Mouse (Mus musculus) neural tube, embryonic 15.5 days (tissue): ENCODE data around the gene Abca13. TPM values are rescaled to one million over a fixed set of nuclear protein-coding genes. Genes with fewer than 3 reads are reported as not detected.
"Not testable (repeated sequence)": the region's sequence is repeated elsewhere in the genome, so short reads cannot be mapped to it uniquely, and the experiment has no call there.

Experiments used
- ATAC-seq: fragments of 200-750 bp; cut with Nextera tagmentation; 2 replicates; pipeline ENCODE4 v1.8.0; 2017; ENCODE audit warnings: mild to moderate bottlenecking, moderate TSS enrichment, moderate library complexity; ENCODE audit not compliant: low FRiP score
- H3K27ac ChIP-seq: fragments of 300-500 bp; sonication (generic); replicated peaks from 2 replicates; pipeline ENCODE4 v1.5.1; 2015; ENCODE audit warnings: mild to moderate bottlenecking, inconsistent platforms
- H3K27me3 ChIP-seq: fragments of 300-500 bp; sonication (generic); replicated peaks from 2 replicates; pipeline ENCODE4 v1.6.1; 2015; ENCODE audit warnings: inconsistent platforms
- H3K36me3 ChIP-seq: fragments of 300-500 bp; sonication (generic); 2 replicates; pipeline ENCODE4 v1.6.1; 2015; ENCODE audit warnings: inconsistent platforms
- H3K4me1 ChIP-seq: fragments of 300-500 bp; sonication (generic); 2 replicates; pipeline ENCODE4 v1.6.1; 2015; ENCODE audit warnings: inconsistent platforms
- H3K4me2 ChIP-seq: fragments of 300-500 bp; sonication (generic); 2 replicates; pipeline ENCODE4 v1.6.1; 2015; ENCODE audit warnings: inconsistent platforms, mild to moderate bottlenecking, moderate library complexity
- H3K4me3 ChIP-seq: fragments of 300-500 bp; sonication (generic); replicated peaks from 2 replicates; pipeline ENCODE4 v1.5.1; 2015; ENCODE audit warnings: mild to moderate bottlenecking, inconsistent platforms
- H3K9ac ChIP-seq: fragments of 300-500 bp; sonication (generic); replicated peaks from 2 replicates; pipeline ENCODE4 v1.6.1; 2015; ENCODE audit warnings: mild to moderate bottlenecking, inconsistent platforms
- H3K9me3 ChIP-seq: fragments of 300-500 bp; sonication (generic); replicated peaks from 2 replicates; pipeline ENCODE4 v1.6.1; 2016; ENCODE audit warnings: inconsistent platforms
- WGBS: fragments of 180-500 bp; shearing (Covaris S2); methylation state at CpG from one replicate; pipeline ENCODE4 v1.1.7; 2015; ENCODE audit warnings: mixed read lengths; 5-methylcytosine and 5-hydroxymethylcytosine counted together
- polyA plus RNA-seq: library from polyadenylated mRNA; unstranded; fragments of >200 nt; fragmentation: Nextera tagmentation; extraction: Ambion mirVana; gene quantifications from 2 replicates; pipeline ENCODE4 v1.2.1, GENCODE M21; 2015

Abca13 gene
- polyA plus RNA-seq, 1 experiment from 2014 or later = 0.01 TPM

GRCm38 (mm10) chr11:9299615-9300014 lies 107.9 kb downstream of the Abca13 start:
- H3K9me3 ChIP-seq = no peaks in the 10 kb centered on the region
- no peak for ATAC-seq
- H3K4me2 ChIP-seq = no peak overlapping the region
- no peaks in the 10 kb centered on the region for H3K36me3 ChIP-seq
- no peaks in the 10 kb centered on the region for H3K27me3 ChIP-seq
- no peak overlapping the region for H3K27ac ChIP-seq
- no peaks in the 10 kb centered on the region for H3K4me1 ChIP-seq
- WGBS = 46% methylated on average over 1 of the region's 1 CpGs
- H3K9ac ChIP-seq = no peak overlapping the region
- no peak overlapping the region for H3K4me3 ChIP-seq

GRCm38 (mm10) chr11:9305450-9305849 lies 113.7 kb downstream of the Abca13 start:
- no peak overlapping the region for H3K9ac ChIP-seq
- H3K27ac ChIP-seq = no peak overlapping the region
- no peak for ATAC-seq
- no peaks in the 10 kb centered on the region for H3K9me3 ChIP-seq
- WGBS = 90% methylated on average over 4 of the region's 4 CpGs
- no peak overlapping the region for H3K4me2 ChIP-seq
- H3K4me1 ChIP-seq = no peaks in the 10 kb centered on the region
- no peaks in the 10 kb centered on the region for H3K36me3 ChIP-seq
- no peaks in the 10 kb centered on the region for H3K27me3 ChIP-seq
- no peak overlapping the region for H3K4me3 ChIP-seq

GRCm38 (mm10) chr11:9316545-9316944 lies 124.8 kb downstream of the Abca13 start:
- 67% methylated on average over 3 of the region's 3 CpGs for WGBS
- no peaks in the 10 kb centered on the region for H3K36me3 ChIP-seq
- no peaks in the 10 kb centered on the region for H3K9me3 ChIP-seq
- no peaks in the 10 kb centered on the region for H3K4me1 ChIP-seq
- H3K9ac ChIP-seq = no peak overlapping the region
- ATAC-seq = 0 out of 2 replicates have a peak, but pooled peaks have one; percentile 29
- no peak overlapping the region for H3K27ac ChIP-seq
- no peaks in the 10 kb centered on the region for H3K27me3 ChIP-seq
- H3K4me2 ChIP-seq = no peak overlapping the region
- no peak overlapping the region for H3K4me3 ChIP-seq

GRCm38 (mm10) chr11:9317076-9317929 lies 125.6 kb downstream of the Abca13 start:
- no peak overlapping the region for H3K9ac ChIP-seq
- H3K27me3 ChIP-seq = no peaks in the 10 kb centered on the region
- no peaks in the 10 kb centered on the region for H3K4me1 ChIP-seq
- no peak overlapping the region for H3K4me3 ChIP-seq
- H3K27ac ChIP-seq = no peak overlapping the region
- peak; percentile 95 for ATAC-seq
- H3K36me3 ChIP-seq = no peaks in the 10 kb centered on the region
- no peak overlapping the region for H3K4me2 ChIP-seq
- H3K9me3 ChIP-seq = no peaks in the 10 kb centered on the region
- 37% methylated on average over 6 of the region's 6 CpGs for WGBS

- Histone ChIP-seq H3K36me3 (no peaks in the 10 kb centered on the region), H3K27ac (no peak overlapping the region), H3K4me2 (no peak overlapping the region), H3K27me3 (no peaks in the 10 kb centered on the region), H3K9me3 (no peaks in the 10 kb centered on the region), H3K9ac (no peak overlapping the region), H3K4me1 (no peaks in the 10 kb centered on the region), H3K4me3 (no peak overlapping the region)
- ATAC-seq = no peak
- 73% methylated on average over 3 of the region's 3 CpGs for WGBS
Measured at GRCm38 (mm10) chr11:9338151-9338550, 146.4 kb downstream of the Abca13 start.

GRCm38 (mm10) chr11:9347724-9348123 lies 156.0 kb downstream of the Abca13 start:
- Histone ChIP-seq H3K4me3 (no peak overlapping the region), H3K9ac (no peak overlapping the region), H3K36me3 (no peaks in the 10 kb centered on the region), H3K27ac (no peak overlapping the region), H3K9me3 (no peaks in the 10 kb centered on the region), H3K4me1 (no peaks in the 10 kb centered on the region), H3K27me3 (no peaks in the 10 kb centered on the region), H3K4me2 (no peak overlapping the region)
- no peak for ATAC-seq
- 52% methylated on average over 3 of the region's 3 CpGs for WGBS

- Histone ChIP-seq H3K27me3 (no peaks in the 10 kb centered on the region), H3K9me3 (no peaks in the 10 kb centered on the region), H3K9ac (no peak overlapping the region), H3K4me1 (no peaks in the 10 kb centered on the region), H3K36me3 (no peaks in the 10 kb centered on the region), H3K27ac (no peak overlapping the region), H3K4me3 (no peak overlapping the region), H3K4me2 (no peak overlapping the region)
- ATAC-seq = no peak
- 85% methylated on average over 5 of the region's 5 CpGs for WGBS
Measured at GRCm38 (mm10) chr11:9373160-9373559, 181.4 kb downstream of the Abca13 start.

- H3K27ac ChIP-seq, H3K9me3 ChIP-seq, ATAC-seq: not testable (repeated sequence)
Measured at GRCm38 (mm10) chr11:9374426-9374825, 182.7 kb downstream of the Abca13 start.

GRCm38 (mm10) chr11:9388520-9388919 lies 196.8 kb downstream of the Abca13 start:
- no peak overlapping the region for H3K4me2 ChIP-seq
- 97% methylated on average over 1 of the region's 1 CpGs for WGBS
- H3K27me3 ChIP-seq = no peaks in the 10 kb centered on the region
- no peaks in the 10 kb centered on the region for H3K9me3 ChIP-seq
- H3K27ac ChIP-seq = no peak overlapping the region
- ATAC-seq = no peak
- H3K4me1 ChIP-seq = no peaks in the 10 kb centered on the region
- no peaks in the 10 kb centered on the region for H3K36me3 ChIP-seq
- H3K9ac ChIP-seq = no peak overlapping the region
- H3K4me3 ChIP-seq = no peak overlapping the region

More at GRCm38 (mm10) chr11:9374426-9374825, 182.7 kb downstream of the Abca13 start:
- H3K36me3 ChIP-seq, H3K9ac ChIP-seq, H3K4me3 ChIP-seq, H3K4me1 ChIP-seq, H3K27me3 ChIP-seq, H3K4me2 ChIP-seq: not testable (repeated sequence)
- WGBS = 79% methylated on average over 5 of the region's 5 CpGs

- H3K27ac ChIP-seq = no peak overlapping the region
- H3K4me2 ChIP-seq = no peak overlapping the region
- H3K9ac ChIP-seq = no peak overlapping the region
- no peaks in the 10 kb centered on the region for H3K36me3 ChIP-seq
- no peaks in the 10 kb centered on the region for H3K27me3 ChIP-seq
- H3K4me1 ChIP-seq = no peaks in the 10 kb centered on the region
- no peaks in the 10 kb centered on the region for H3K9me3 ChIP-seq
- ATAC-seq = no peak
- H3K4me3 ChIP-seq = no peak overlapping the region
- 84% methylated on average over 3 of the region's 3 CpGs for WGBS
Measured at GRCm38 (mm10) chr11:9416946-9417345, 225.2 kb downstream of the Abca13 start.

- H3K9me3 ChIP-seq = no peaks in the 10 kb centered on the region
- no peaks in the 10 kb centered on the region for H3K27me3 ChIP-seq
- no peak for ATAC-seq
- no peak overlapping the region for H3K27ac ChIP-seq
- no peaks in the 10 kb centered on the region for H3K36me3 ChIP-seq
- H3K4me2 ChIP-seq = no peak overlapping the region
- no peak overlapping the region for H3K9ac ChIP-seq
- no peaks in the 10 kb centered on the region for H3K4me1 ChIP-seq
- 58% methylated on average over 2 of the region's 2 CpGs for WGBS
- no peak overlapping the region for H3K4me3 ChIP-seq
Measured at GRCm38 (mm10) chr11:9420205-9420604, 228.5 kb downstream of the Abca13 start.

GRCm38 (mm10) chr11:9427411-9427810 lies 235.7 kb downstream of the Abca13 start:
- Histone ChIP-seq H3K4me3 (no peak overlapping the region), H3K4me2 (no peak overlapping the region), H3K27me3 (no peaks in the 10 kb centered on the region), H3K4me1 (no peaks in the 10 kb centered on the region), H3K27ac (no peak overlapping the region), H3K9ac (no peak overlapping the region), H3K36me3 (no peaks in the 10 kb centered on the region), H3K9me3 (no peaks in the 10 kb centered on the region)
- no peak for ATAC-seq
- WGBS = 90% methylated on average over 3 of the region's 3 CpGs
